Mouse (Mus musculus) stomach, embryonic 16.5 days (tissue): ENCODE results near the gene Adra2a. TPM values are rescaled to one million over a fixed set of nuclear protein-coding genes. Genes with fewer than 3 reads are reported as not detected.

Source experiments
- ATAC-seq: fragments of 200-750 bp; cut with Nextera tagmentation; 2 replicates; pipeline ENCODE4 v1.8.0; 2017; ENCODE audit warnings: moderate number of reproducible peaks, moderate TSS enrichment; ENCODE audit not compliant: insufficient read depth, low FRiP score
- H3K27ac ChIP-seq: fragments of 300-500 bp; sonication (generic); 2 replicates; pipeline ENCODE4 v1.5.1; 2014; ENCODE audit warnings: low read length
- H3K27me3 ChIP-seq: fragments of 300-500 bp; sonication (generic); 2 replicates; pipeline ENCODE4 v1.6.1; 2014; ENCODE audit warnings: low read length, control low read depth, mixed read lengths; ENCODE audit not compliant: control insufficient read depth, insufficient read depth
- H3K36me3 ChIP-seq: fragments of 300-500 bp; sonication (generic); 2 replicates; pipeline ENCODE4 v1.6.1; 2014; ENCODE audit warnings: low read length; ENCODE audit not compliant: control insufficient read depth, insufficient read depth
- H3K4me1 ChIP-seq: fragments of 300-500 bp; sonication (generic); 2 replicates; pipeline ENCODE4 v1.6.1; 2014; ENCODE audit warnings: low read length, control low read depth, mixed read lengths; ENCODE audit not compliant: control insufficient read depth, insufficient read depth
- H3K4me2 ChIP-seq: fragments of 300-500 bp; sonication (generic); 2 replicates; pipeline ENCODE4 v1.6.1; 2014; ENCODE audit warnings: low read depth, low read length, mixed read lengths
- H3K4me3 ChIP-seq: fragments of 300-500 bp; sonication (generic); replicated peaks from 2 replicates; pipeline ENCODE4 v1.5.1; 2014; ENCODE audit warnings: mild to moderate bottlenecking, low read length
- H3K9ac ChIP-seq: fragments of 300-500 bp; sonication (generic); 2 replicates; pipeline ENCODE4 v1.6.1; 2014; ENCODE audit warnings: low read length
- H3K9me3 ChIP-seq: fragments of 300-500 bp; sonication (generic); replicated peaks from 2 replicates; pipeline ENCODE4 v1.6.1; 2016; ENCODE audit warnings: low read length, control low read depth; ENCODE audit not compliant: control insufficient read depth
- WGBS: fragments of 180-500 bp; shearing (Covaris S2); extraction: QIAGEN DNeasy Blood & Tissue Kit; methylation state at CpG from one replicate; pipeline ENCODE4 v1.1.7; 2014; 5-methylcytosine and 5-hydroxymethylcytosine counted together
- polyA plus RNA-seq: library from polyadenylated mRNA; unstranded; fragments of >200 nt; fragmentation: Nextera tagmentation; extraction: Ambion mirVana; gene quantifications from 2 replicates; pipeline ENCODE4 v1.2.1, GENCODE M21; 2015

Adra2a gene
- 0.31 and 0.32 TPM in 2 replicates for polyA plus RNA-seq

DNA sequence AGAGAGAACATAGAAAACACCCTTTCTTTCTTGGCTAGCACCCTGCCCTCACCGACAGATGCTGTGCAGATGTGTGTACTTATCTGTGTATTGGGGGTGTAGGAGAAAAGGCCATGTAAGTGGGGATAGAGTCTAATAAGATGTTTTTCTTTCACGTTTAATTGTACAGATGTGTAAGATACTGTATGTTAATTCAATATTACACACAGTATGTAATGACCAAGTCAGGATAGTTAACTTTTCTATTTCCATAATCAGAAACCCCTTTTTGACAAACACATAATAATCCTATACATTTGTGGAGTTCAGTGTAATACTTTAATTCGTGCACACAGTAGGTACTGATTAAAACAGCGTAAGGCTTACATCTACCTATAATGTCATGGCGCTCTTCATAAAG is at the start of gene Adra2a:
TSS of gene Adra2a (plus strand) at position 301 of the 400 bp plus-strand sequence.
- WGBS = 72% methylated on average over 5 of the region's 5 CpGs
- H3K4me1 ChIP-seq = peaks cover 28% of the 10 kb centered on the region
- peak within 1 kb of the TSS; percentile 72 for H3K9ac ChIP-seq
- no peaks in the 10 kb centered on the region for H3K36me3 ChIP-seq
- H3K4me3 ChIP-seq = peak within 1 kb of the TSS; percentile 59
- H3K27ac ChIP-seq = no peak within 1 kb of the TSS
- no peaks in the 10 kb centered on the region for H3K9me3 ChIP-seq
- H3K27me3 ChIP-seq = peaks cover 36% of the 10 kb centered on the region
- ATAC-seq = no peak
- H3K4me2 ChIP-seq = peak within 1 kb of the TSS; percentile 100

DNA sequence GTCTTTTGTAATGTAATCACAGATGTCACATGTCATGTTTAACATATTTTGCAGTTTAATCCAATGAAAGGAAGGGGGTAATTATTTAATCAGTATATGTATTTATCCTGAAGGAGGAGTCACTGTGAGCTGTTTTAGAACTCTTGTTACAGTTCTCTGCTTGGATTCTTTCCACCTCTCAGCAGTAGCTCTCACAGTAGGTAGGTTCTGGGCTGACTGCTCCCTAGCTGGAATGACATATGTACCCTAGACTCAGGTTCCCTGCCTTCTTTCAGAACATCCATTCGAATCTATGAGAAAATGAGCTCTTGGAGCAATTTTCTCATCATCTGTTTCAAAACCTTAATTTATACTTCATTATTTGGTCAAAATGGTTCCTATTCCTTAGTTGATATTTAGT is 49.7 kb upstream of the Adra2a start:
- no peak overlapping the region for H3K4me3 ChIP-seq
- no peaks in the 10 kb centered on the region for H3K27me3 ChIP-seq
- H3K4me1 ChIP-seq = no peaks in the 10 kb centered on the region
- no peak overlapping the region for H3K4me2 ChIP-seq
- no peak overlapping the region for H3K27ac ChIP-seq
- H3K9me3 ChIP-seq = no peaks in the 10 kb centered on the region
- no peak overlapping the region for H3K9ac ChIP-seq
- no peak for ATAC-seq
- no peaks in the 10 kb centered on the region for H3K36me3 ChIP-seq
- WGBS = 74% methylated on average over 1 of the region's 1 CpGs

DNA sequence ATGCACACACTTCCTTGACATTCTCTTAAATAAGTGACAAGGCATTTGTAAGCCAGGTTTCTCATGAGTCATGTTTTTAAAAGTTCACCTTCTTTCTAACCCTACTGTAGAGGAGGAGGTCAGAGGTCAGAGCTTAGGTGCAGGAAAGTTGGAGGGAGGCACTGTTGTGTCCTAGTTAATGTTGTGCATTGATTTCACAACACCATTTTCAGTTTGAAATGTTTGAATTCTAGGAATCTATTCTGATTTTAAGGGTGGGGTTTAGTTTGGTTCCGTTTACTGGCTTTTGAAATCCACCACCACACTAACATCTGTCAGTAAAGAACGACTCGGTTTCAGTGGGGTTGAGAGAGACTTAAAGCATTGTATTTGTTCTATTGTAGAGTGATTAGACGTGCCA is 33.0 kb upstream of the Adra2a start:
- no peak overlapping the region for H3K27ac ChIP-seq
- peaks cover 6% of the 10 kb centered on the region; the same call in 1 of the 2 replicates for H3K4me1 ChIP-seq
- no peak overlapping the region for H3K9ac ChIP-seq
- no peaks in the 10 kb centered on the region for H3K36me3 ChIP-seq
- 63% methylated on average over 4 of the region's 4 CpGs for WGBS
- no peak for ATAC-seq
- no peak overlapping the region for H3K4me3 ChIP-seq
- H3K9me3 ChIP-seq = no peaks in the 10 kb centered on the region
- H3K4me2 ChIP-seq = no peak overlapping the region
- no peaks in the 10 kb centered on the region for H3K27me3 ChIP-seq

GRCm38 (mm10) chr19:54014999-54015398 is 29.0 kb upstream of the Adra2a start:
- Histone ChIP-seq H3K27me3 (no peaks in the 10 kb centered on the region), H3K4me3 (no peak overlapping the region), H3K27ac (no peak overlapping the region), H3K9ac (no peak overlapping the region), H3K36me3 (no peaks in the 10 kb centered on the region), H3K4me2 (no peak overlapping the region), H3K9me3 (no peaks in the 10 kb centered on the region), H3K4me1 (peaks cover 5% of the 10 kb centered on the region; the same call in 1 of the 2 replicates)
- 95% methylated on average over 5 of the region's 5 CpGs for WGBS
- no peak for ATAC-seq

DNA sequence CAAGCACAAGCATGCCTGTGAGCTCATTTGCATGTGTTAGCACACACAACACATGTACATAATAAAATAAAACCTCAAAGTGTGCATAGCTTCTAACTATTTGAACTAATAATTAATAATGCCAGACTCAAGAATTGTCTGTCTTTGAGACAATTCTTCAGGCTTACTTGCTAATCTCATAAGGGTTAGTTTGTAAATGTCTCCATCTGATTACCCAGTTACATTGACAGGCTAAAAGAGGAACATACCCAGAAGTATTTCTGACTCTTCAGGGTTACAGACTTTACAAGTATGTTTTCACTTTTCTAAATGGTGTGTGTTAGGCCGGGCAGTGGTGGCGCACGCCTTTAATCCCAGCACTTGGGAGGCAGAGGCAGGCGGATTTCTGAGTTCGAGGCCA is 28.4 kb upstream of the Adra2a start:
- no peak for ATAC-seq
- Histone ChIP-seq H3K4me1 (0 out of 2 replicates have a peak, but pooled peaks cover 3% of the 10 kb centered on the region), H3K4me2 (no peak overlapping the region), H3K27ac (no peak overlapping the region), H3K36me3 (no peaks in the 10 kb centered on the region), H3K9ac (no peak overlapping the region), H3K9me3 (no peaks in the 10 kb centered on the region), H3K4me3 (no peak overlapping the region), H3K27me3 (no peaks in the 10 kb centered on the region)
- 93% methylated on average over 5 of the region's 5 CpGs for WGBS

DNA sequence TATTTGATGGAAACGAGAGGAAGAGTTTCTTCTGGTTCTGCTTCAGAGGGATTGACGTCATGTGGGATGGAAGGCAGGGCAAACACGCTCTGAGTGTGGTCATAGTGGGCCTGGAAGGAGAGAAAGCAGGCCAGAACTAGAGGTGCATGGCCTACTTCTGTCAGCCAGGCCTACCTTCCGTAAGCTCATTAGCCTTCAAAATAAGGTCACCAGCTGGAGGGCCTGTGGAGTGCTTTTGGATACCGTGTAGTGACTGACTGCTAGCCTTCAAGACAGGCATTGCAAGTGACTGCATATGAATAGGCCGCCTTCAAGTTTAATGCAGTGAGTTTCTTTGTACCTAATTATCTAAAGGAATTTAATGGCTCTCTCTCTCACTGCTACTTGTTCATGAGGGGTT is 8.9 kb upstream of the Adra2a start:
- WGBS = 89% methylated on average over 6 of the region's 6 CpGs
- Histone ChIP-seq H3K36me3 (peaks cover 10% of the 10 kb centered on the region; the same call in 1 of the 2 replicates), H3K4me3 (no peak overlapping the region), H3K27me3 (no peaks in the 10 kb centered on the region), H3K4me2 (no peak overlapping the region), H3K9me3 (no peaks in the 10 kb centered on the region), H3K4me1 (no peaks in the 10 kb centered on the region), H3K27ac (no peak overlapping the region), H3K9ac (no peak overlapping the region)
- ATAC-seq = no peak

GRCm38 (mm10) chr19:54039441-54039840 is 4.5 kb upstream of the Adra2a start:
- peak overlapping the region; percentile 40; the same call in 1 of the 2 replicates for H3K27ac ChIP-seq
- WGBS = 82% methylated on average over 7 of the region's 7 CpGs
- 0 out of 2 replicates have a peak, but pooled peaks cover under 1% of the 10 kb centered on the region for H3K27me3 ChIP-seq
- H3K4me2 ChIP-seq = no peak overlapping the region
- no peak overlapping the region for H3K4me3 ChIP-seq
- H3K4me1 ChIP-seq = peaks cover 4% of the 10 kb centered on the region; the same call in 1 of the 2 replicates
- no peak overlapping the region for H3K9ac ChIP-seq
- H3K9me3 ChIP-seq = no peaks in the 10 kb centered on the region
- 0 out of 2 replicates have a peak, but pooled peaks cover 1% of the 10 kb centered on the region for H3K36me3 ChIP-seq
- ATAC-seq = no peak

DNA sequence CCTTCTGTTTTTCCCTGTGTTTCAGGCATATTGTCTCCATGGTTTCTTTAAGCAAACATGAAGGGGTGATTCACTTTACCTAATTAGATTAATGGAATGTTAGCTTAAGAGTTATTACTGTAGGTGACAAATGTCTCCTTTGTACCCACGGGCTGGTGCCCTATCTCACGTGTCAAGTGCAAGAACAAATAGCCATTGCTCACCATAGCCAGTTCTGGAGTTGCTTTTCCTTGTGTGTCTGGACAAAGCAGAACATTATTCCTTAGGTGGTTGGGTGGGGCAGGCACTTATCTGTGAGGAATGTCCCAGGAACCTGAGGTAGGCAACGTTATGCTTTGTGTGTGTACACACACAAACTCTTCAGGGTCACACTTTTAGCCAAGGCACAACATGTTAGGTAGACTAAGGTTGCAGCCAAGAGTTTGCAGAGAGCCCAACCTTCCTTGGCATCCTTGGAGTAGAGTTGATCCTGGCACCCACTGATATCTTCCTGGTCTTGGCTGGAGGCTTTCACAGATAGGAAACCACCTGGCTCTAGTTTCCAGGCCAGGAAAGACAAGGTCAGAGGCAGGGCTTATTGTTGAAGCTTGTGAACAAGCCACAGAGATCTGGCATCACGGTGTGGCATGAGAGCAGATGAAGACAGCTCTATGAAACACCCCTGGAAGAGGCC is 3.5 kb upstream of the Adra2a start:
- peak; percentile 68 for ATAC-seq
- no peak overlapping the region for H3K9ac ChIP-seq

DNA sequence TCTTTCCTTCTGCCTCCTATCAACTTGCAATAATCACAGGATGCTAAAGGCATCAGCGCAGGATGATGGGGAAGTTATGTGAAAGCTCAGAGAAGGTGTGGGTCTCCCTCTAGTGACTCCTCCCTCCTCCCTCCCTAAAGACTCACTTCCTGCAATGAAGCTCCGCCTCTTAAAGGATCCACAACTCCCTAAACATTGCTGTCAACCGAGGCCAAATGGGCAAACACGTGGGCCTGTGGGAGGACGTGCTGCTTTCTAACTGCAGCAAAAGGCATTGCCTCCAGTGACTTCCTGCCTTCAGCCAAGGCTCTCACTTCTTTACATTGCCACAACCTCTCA is 3.0 kb upstream of the Adra2a start:
- WGBS = 31% methylated on average over 5 of the region's 5 CpGs
- Histone ChIP-seq H3K9ac (no peak overlapping the region), H3K4me3 (no peak overlapping the region), H3K27ac (peak overlapping the region; percentile 83), H3K4me2 (peak overlapping the region; percentile 17; the same call in 1 of the 2 replicates), H3K9me3 (no peaks in the 10 kb centered on the region), H3K36me3 (no peaks in the 10 kb centered on the region), H3K27me3 (peaks cover 13% of the 10 kb centered on the region), H3K4me1 (peaks cover 10% of the 10 kb centered on the region)
- ATAC-seq = no peak

More for the DNA sequence above, 3.5 kb upstream of the Adra2a start:
- Histone ChIP-seq H3K4me3 (no peak overlapping the region), H3K27ac (peak overlapping the region; percentile 83), H3K36me3 (no peaks in the 10 kb centered on the region), H3K27me3 (peaks cover 8% of the 10 kb centered on the region; the same call in 1 of the 2 replicates), H3K4me2 (peak overlapping the region; percentile 17; the same call in 1 of the 2 replicates), H3K9me3 (no peaks in the 10 kb centered on the region), H3K4me1 (peaks cover 7% of the 10 kb centered on the region; the same call in 1 of the 2 replicates)
- 32% methylated on average over 4 of the region's 4 CpGs for WGBS
